Mouse (Mus musculus): Measurements from ENCODE around the gene 1700018B08Rik.

GRCm38 (mm10) chr8:121570335-121570734, 26.2 kb upstream of the 1700018B08Rik start:
- TF ChIP-seq GATA1 (IDR thresholded peaks at IDR 0.05; ENCODE audit: borderline replicate concordance, low read length) (no peak), CTCF (IDR thresholded peaks at IDR 0.05; ENCODE audit: low read depth, low read length) (no peak), POLR2AphosphoS5 (IDR thresholded peaks at IDR 0.05; ENCODE audit: insufficient replicate concordance, low read depth, low read length) (no peak)
